Mouse (Mus musculus) forebrain, embryonic 15.5 days (tissue): ENCODE measurements around the gene Gm45837. TPM values are rescaled to one million over a fixed set of nuclear protein-coding genes. Genes with fewer than 3 reads are reported as not detected.

Source experiments
- ATAC-seq: fragments of 200-750 bp; cut with Nextera tagmentation; replicated peaks from 2 replicates; pipeline ENCODE4 v1.8.0; 2017; ENCODE audit warnings: mild to moderate bottlenecking, moderate TSS enrichment, moderate library complexity
- H3K27ac ChIP-seq: fragments of 300-500 bp; sonication (generic); replicated peaks from 2 replicates; pipeline ENCODE4 v1.5.1; 2015; ENCODE audit warnings: mild to moderate bottlenecking, inconsistent platforms
- H3K27me3 ChIP-seq: fragments of 300-500 bp; sonication (generic); 2 replicates; pipeline ENCODE4 v1.6.1; 2015; ENCODE audit warnings: inconsistent platforms
- H3K36me3 ChIP-seq: fragments of 300-500 bp; sonication (generic); 2 replicates; pipeline ENCODE4 v1.6.1; 2015; ENCODE audit warnings: mild to moderate bottlenecking, inconsistent platforms
- H3K4me1 ChIP-seq: fragments of 300-500 bp; sonication (generic); 2 replicates; pipeline ENCODE4 v1.6.1; 2015; ENCODE audit warnings: inconsistent platforms
- H3K4me2 ChIP-seq: fragments of 300-500 bp; sonication (generic); replicated peaks from 2 replicates; pipeline ENCODE4 v1.6.1; 2015; ENCODE audit warnings: mild to moderate bottlenecking, inconsistent platforms
- H3K4me3 ChIP-seq: fragments of 300-500 bp; sonication (generic); 2 replicates; pipeline ENCODE4 v1.5.1; 2015; ENCODE audit warnings: mild to moderate bottlenecking, inconsistent platforms
- H3K9ac ChIP-seq: fragments of 300-500 bp; sonication (generic); replicated peaks from 2 replicates; pipeline ENCODE4 v1.6.1; 2015; ENCODE audit warnings: mild to moderate bottlenecking, inconsistent platforms
- H3K9me3 ChIP-seq: fragments of 300-500 bp; sonication (generic); 2 replicates; pipeline ENCODE4 v1.6.1; 2016; ENCODE audit warnings: inconsistent platforms
- WGBS: fragments of 180-500 bp; shearing (Covaris S2); methylation state at CpG from one replicate; pipeline ENCODE4 v1.1.7; 2015; ENCODE audit warnings: mixed read lengths; 5-methylcytosine and 5-hydroxymethylcytosine counted together
- polyA plus RNA-seq: library from polyadenylated mRNA; unstranded; fragments of >200 nt; fragmentation: Nextera tagmentation; extraction: Ambion mirVana; gene quantifications from 2 replicates; pipeline ENCODE4 v1.2.1, GENCODE M21; 2015

Gene Gm45837
- polyA plus RNA-seq = 0.87 TPM in 1 of 2 replicates, not detected in the other

DNA sequence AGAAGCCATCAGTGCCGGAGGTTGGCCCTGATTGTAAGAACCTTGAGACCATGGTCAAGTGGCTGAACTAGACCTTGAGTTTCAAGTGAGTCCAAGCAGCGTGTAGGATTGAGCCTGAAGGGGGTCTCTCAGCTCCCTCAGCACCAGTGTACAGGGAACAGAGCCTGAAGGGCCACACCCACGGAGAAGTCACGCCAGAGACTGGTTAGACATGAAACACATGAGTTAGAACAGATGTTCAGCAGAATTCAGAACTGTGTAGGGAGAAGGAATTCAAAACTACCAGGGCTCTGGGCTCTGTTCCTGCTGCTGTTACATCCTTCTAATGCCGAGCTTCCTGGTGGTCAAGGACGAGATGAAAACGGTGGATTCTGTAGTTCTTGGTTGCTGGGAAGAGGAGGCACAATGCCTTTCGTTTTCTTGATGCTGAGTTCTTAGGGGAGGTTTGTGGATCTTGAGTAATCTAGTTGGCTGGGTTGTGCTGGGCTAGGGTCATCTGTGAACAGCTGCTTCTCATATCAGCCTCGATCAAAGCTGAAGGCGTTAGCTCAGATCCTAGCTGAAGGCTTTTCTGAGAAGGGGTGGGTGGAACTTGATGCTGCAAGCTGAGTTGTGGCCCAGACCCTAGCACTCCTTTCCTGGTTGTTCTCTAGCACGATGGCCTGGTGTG is at the start of gene Gm45837:
Gene Gm45837, plus strand, starts transcription at position 620 of the 670 bp plus-strand sequence.
- no peak for ATAC-seq
- 84% methylated on average over 11 of the region's 11 CpGs for WGBS

DNA sequence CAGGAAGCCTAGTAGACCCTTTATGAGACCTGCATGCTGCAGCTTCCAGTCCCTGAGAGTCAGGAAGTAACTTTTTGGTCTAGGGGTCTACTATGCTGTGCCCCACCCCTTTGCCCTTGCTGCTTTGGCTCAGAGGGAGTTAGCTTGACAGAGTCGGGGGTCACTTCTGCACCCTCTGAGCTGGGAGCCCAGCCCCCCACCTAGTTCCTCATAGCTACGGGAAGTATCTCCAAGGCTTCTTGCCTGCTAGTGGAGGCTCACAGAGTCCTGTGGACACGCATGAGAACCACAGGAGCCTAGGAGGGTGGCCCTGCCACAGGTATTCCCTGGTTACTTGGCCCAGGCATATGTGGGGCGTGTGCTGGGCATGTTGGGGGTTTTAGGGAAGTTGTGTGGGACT is 49.7 kb upstream of the Gm45837 start:
- 86% methylated on average over 4 of the region's 4 CpGs for WGBS
- H3K27ac ChIP-seq = no peak overlapping the region
- H3K27me3 ChIP-seq = no peaks in the 10 kb centered on the region
- H3K36me3 ChIP-seq = no peaks in the 10 kb centered on the region
- ATAC-seq = no peak
- H3K9ac ChIP-seq = no peak overlapping the region
- H3K4me3 ChIP-seq = no peak overlapping the region
- no peak overlapping the region for H3K4me2 ChIP-seq
- H3K9me3 ChIP-seq = no peaks in the 10 kb centered on the region
- H3K4me1 ChIP-seq = no peaks in the 10 kb centered on the region

More for the DNA sequence above, at the start of gene Gm45837:
- H3K9me3 ChIP-seq = no peaks in the 10 kb centered on the region
- H3K9ac ChIP-seq = no peak within 1 kb of the TSS
- H3K4me3 ChIP-seq = no peak within 1 kb of the TSS
- H3K4me1 ChIP-seq = peaks cover 20% of the 10 kb centered on the region
- H3K36me3 ChIP-seq = no peaks in the 10 kb centered on the region
- H3K27me3 ChIP-seq = no peaks in the 10 kb centered on the region
- no peak within 1 kb of the TSS for H3K27ac ChIP-seq
- no peak within 1 kb of the TSS for H3K4me2 ChIP-seq

DNA sequence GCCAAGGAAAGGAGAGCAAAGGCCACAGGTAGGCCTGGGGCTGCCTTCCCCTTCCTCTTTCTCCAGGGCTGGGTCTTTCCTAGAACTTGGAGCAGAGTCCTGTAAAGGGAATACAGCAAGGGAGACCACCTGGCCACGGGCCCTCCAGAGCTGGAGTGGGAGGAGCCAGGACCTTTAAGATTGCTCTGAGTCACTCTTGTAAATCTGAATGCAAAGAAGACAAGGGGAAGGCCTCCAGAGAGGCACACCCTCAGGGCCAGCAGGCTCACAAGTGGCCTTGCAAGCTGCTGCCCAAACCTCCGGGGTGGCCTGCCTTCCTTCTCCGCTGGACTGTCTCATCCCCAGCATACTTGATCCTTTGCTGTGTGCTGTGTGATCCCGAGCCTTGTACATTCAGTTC is 48.9 kb upstream of the Gm45837 start:
- Histone ChIP-seq H3K27ac (no peak overlapping the region), H3K4me1 (no peaks in the 10 kb centered on the region), H3K36me3 (no peaks in the 10 kb centered on the region), H3K4me2 (no peak overlapping the region), H3K27me3 (no peaks in the 10 kb centered on the region), H3K9ac (no peak overlapping the region), H3K9me3 (no peaks in the 10 kb centered on the region), H3K4me3 (no peak overlapping the region)
- no peak for ATAC-seq
- WGBS = 71% methylated on average over 4 of the region's 4 CpGs

DNA sequence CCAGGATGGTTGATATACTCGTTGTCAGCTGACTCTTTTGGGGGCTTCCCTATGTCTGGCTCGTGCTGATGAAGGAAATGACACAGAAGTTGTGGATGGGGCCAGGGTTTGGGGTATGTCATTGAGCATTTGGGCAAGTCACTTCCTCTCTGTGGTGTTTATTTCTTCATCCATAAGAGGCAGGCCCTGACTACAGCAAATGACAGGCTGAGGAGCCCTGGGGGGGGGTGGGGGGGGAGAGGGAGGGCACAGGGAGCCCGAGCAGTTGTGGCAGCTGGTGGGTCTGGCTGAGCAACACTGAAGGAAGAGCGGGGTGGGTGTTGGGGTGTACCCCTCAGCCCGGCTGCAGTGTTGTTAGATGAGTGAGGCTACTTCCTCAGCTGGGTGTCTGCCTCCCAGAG is 47.9 kb upstream of the Gm45837 start:
- Histone ChIP-seq H3K27ac (no peak overlapping the region), H3K27me3 (no peaks in the 10 kb centered on the region), H3K36me3 (no peaks in the 10 kb centered on the region), H3K4me2 (no peak overlapping the region), H3K4me1 (no peaks in the 10 kb centered on the region), H3K9ac (no peak overlapping the region), H3K4me3 (no peak overlapping the region), H3K9me3 (no peaks in the 10 kb centered on the region)
- no peak for ATAC-seq
- WGBS = 73% methylated on average over 5 of the region's 5 CpGs

DNA sequence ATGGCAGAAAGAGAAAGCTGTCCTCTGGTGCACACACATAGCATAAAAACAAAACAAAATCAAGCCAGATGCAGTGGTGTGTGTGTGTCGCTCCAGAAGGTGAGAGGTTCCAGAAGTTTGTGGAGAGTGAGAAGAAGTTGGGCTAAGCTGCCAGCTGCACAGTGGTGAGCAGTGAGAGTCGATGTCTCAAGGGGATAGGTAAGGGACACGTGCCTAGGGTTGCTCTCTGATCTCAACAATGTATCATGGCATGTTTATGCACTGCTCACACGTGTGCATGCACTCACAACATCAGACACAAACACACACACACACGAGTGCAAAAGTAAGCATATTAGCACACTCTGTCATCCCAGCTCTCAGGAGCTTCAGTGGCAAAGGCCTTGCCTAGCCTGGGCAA is 46.8 kb upstream of the Gm45837 start:
- Histone ChIP-seq H3K27me3 (no peaks in the 10 kb centered on the region), H3K27ac (no peak overlapping the region), H3K4me1 (no peaks in the 10 kb centered on the region), H3K9ac (no peak overlapping the region), H3K36me3 (no peaks in the 10 kb centered on the region), H3K4me3 (no peak overlapping the region), H3K4me2 (no peak overlapping the region), H3K9me3 (no peaks in the 10 kb centered on the region)
- 81% methylated on average over 5 of the region's 5 CpGs for WGBS
- ATAC-seq = no peak

- no peak for ATAC-seq
- 63% methylated on average over 11 of the region's 11 CpGs for WGBS
- Histone ChIP-seq H3K27ac (no peak overlapping the region), H3K9me3 (no peaks in the 10 kb centered on the region), H3K9ac (no peak overlapping the region), H3K4me1 (no peaks in the 10 kb centered on the region), H3K27me3 (no peaks in the 10 kb centered on the region), H3K4me3 (no peak overlapping the region), H3K4me2 (no peak overlapping the region), H3K36me3 (no peaks in the 10 kb centered on the region)
Observed at GRCm38 (mm10) chr7:101367901-101368852, 42.5 kb upstream of the Gm45837 start.

DNA sequence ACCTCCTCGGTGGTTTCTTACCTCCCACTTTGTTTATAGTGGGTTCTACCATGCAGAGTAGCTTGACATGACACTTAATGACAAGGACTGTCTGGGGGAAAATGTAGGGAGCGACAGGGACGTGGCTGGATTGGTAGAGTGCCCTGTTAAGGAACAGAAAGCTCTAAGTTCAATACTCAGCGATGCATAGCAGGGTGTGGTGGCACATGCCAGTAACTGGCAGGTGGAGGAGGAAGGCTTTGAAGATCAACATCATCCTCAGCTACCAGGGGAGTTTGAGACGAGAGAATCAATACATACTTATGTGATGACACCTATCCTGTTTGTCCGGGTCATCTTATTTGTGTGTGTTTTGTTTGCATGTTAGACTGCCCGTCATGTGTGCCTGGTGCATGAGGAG is 41.0 kb upstream of the Gm45837 start:
- Histone ChIP-seq H3K4me2 (no peak overlapping the region), H3K4me1 (no peaks in the 10 kb centered on the region), H3K4me3 (no peak overlapping the region), H3K27me3 (no peaks in the 10 kb centered on the region), H3K9ac (no peak overlapping the region), H3K9me3 (no peaks in the 10 kb centered on the region), H3K36me3 (no peaks in the 10 kb centered on the region), H3K27ac (no peak overlapping the region)
- no peak for ATAC-seq
- WGBS = 77% methylated on average over 7 of the region's 7 CpGs

GRCm38 (mm10) chr7:101373082-101373481 is 37.6 kb upstream of the Gm45837 start:
- Histone ChIP-seq H3K4me1 (peaks cover 17% of the 10 kb centered on the region), H3K9ac (no peak overlapping the region), H3K9me3 (no peaks in the 10 kb centered on the region), H3K27ac (no peak overlapping the region), H3K4me3 (no peak overlapping the region), H3K4me2 (no peak overlapping the region), H3K27me3 (no peaks in the 10 kb centered on the region), H3K36me3 (no peaks in the 10 kb centered on the region)
- WGBS = 90% methylated on average over 26 of the region's 26 CpGs
- ATAC-seq = no peak

- Histone ChIP-seq H3K9ac (no peak overlapping the region), H3K9me3 (no peaks in the 10 kb centered on the region), H3K4me2 (no peak overlapping the region), H3K4me3 (no peak overlapping the region), H3K36me3 (no peaks in the 10 kb centered on the region), H3K27ac (no peak overlapping the region), H3K4me1 (peaks cover 20% of the 10 kb centered on the region), H3K27me3 (no peaks in the 10 kb centered on the region)
- ATAC-seq = peak; percentile 65
Observed at GRCm38 (mm10) chr7:101374155-101374554, 36.5 kb upstream of the Gm45837 start.

DNA sequence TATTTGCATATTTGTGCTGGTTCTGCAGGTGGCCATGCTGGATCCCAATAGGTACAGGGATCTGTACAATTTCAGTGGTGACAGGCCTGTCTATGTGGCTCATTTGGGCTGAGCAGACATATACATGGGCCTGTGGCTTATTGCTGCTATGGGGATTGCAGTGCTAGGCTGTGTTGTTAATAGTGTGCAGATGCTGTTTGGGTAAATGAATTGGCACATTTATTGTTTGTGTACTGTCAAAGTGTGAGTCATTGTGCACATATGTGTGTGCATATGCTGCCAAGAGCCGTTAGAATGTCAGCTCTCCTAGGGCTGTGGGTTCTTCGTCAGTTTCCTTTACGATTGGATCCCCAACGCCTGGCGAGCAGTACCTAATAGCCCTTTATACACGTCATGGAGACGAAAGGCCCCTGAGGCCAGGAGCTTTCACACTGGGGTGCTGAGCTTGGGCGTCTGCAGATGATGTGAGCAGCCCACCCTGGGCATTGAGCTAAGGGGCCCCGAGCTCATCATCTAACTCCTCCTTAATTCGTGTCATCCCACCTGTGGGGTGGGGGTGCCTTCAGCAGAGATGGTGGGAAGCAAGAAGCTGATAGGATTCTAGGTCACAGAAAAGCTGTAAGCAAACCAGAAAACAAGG is 33.9 kb upstream of the Gm45837 start:
- Histone ChIP-seq H3K4me1 (peaks cover 20% of the 10 kb centered on the region), H3K4me2 (no peak overlapping the region), H3K36me3 (no peaks in the 10 kb centered on the region), H3K9me3 (no peaks in the 10 kb centered on the region), H3K9ac (no peak overlapping the region), H3K4me3 (no peak overlapping the region), H3K27me3 (no peaks in the 10 kb centered on the region), H3K27ac (no peak overlapping the region)
- peak; percentile 67 for ATAC-seq
- 47% methylated on average over 10 of the region's 10 CpGs for WGBS

DNA sequence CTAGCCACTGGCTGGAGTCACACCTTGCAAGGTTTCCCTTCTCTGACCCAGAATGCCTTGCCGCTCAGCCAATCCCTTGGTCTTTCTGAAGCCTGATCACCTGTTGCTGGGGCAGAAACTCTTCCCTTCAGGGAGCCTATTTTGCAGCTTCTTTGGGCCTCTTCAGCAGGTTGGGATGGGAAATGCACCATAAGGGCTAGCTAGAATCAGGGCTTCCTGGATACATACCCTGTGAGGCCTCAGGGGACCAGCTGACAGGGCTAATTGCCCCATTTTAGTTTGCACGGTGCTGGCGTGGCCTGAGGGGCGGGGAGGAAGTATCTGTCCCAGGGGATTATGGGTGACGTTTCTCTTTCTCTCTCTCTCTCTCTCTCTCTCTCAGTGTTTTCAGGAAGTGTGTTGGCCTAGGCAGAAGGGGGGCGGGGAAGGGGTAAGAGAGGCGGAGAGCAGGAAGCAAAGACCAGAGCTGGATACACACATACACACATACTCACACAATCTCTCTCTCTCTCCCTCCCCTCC is 32.9 kb upstream of the Gm45837 start:
- H3K9ac ChIP-seq = no peak overlapping the region
- no peak overlapping the region for H3K27ac ChIP-seq
- H3K36me3 ChIP-seq = no peaks in the 10 kb centered on the region
- no peak overlapping the region for H3K4me3 ChIP-seq
- peaks cover 20% of the 10 kb centered on the region for H3K4me1 ChIP-seq
- no peaks in the 10 kb centered on the region for H3K9me3 ChIP-seq
- 25% methylated on average over 7 of the region's 7 CpGs for WGBS
- no peaks in the 10 kb centered on the region for H3K27me3 ChIP-seq
- ATAC-seq = peak; percentile 39; the same call in 1 of the 2 replicates
- no peak overlapping the region; the same call in 1 of the 2 replicates for H3K4me2 ChIP-seq

GRCm38 (mm10) chr7:101378285-101378684 is 32.4 kb upstream of the Gm45837 start:
- Histone ChIP-seq H3K4me1 (peaks cover 20% of the 10 kb centered on the region), H3K9me3 (no peaks in the 10 kb centered on the region), H3K36me3 (no peaks in the 10 kb centered on the region), H3K27me3 (no peaks in the 10 kb centered on the region), H3K9ac (no peak overlapping the region), H3K4me2 (peak overlapping the region; percentile 14; the same call in 1 of the 2 replicates), H3K27ac (no peak overlapping the region), H3K4me3 (no peak overlapping the region)
- WGBS = 54% methylated on average over 3 of the region's 3 CpGs
- ATAC-seq = no peak
